Mouse (Mus musculus): Measurements from ENCODE around the gene Epas1. TPM values are rescaled to one million over a fixed set of nuclear protein-coding genes. Genes with fewer than 3 reads are reported as not detected.
A peak's percentile ranks its signal among the peaks of the same experiment; 100 is the strongest.

Epas1 gene
- polyA plus RNA-seq, 1 experiment = 238 TPM

DNA sequence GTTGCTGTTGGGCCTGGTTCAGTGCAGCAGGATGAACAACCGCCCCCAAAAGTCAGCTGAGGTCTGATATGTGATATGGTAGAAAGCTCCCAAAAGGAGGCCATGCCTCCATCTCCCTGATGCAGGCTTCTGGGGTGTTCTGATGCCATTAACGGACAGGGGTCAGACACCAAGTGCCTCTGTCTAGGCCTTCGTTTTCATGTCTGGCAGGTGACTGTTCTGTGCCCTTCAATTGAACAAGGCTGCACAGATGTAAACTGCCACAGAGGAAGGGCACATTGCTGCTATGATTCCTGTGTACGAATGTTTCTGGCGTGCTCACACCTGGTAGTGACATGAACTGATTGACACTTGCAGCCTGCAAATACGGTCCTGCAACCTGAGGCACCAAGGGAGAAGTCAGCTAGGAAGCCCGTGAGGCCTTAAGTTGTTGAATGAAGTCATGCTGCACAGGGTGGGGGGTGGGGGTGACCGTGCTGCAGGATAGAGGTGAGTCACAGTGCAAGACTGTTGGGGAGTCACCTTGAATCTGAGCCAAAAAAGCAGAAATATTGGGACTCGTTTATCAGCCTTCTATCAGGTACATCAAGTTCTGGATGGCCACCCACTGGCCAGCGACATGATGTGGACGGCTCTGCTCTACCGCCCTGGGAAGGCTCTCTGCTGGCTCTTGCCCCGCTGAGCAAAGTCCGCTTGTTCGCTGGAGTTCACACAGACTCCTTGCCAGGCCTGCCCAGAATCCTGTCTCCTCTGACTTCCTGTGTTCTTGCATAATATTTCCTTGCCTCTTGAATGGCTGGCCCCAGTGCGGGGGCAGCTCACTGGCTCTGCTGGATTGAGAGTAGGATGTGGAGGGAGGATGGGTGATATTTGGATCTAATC lies 16.1 kb downstream of the Epas1 start:
- H3K4me1 ChIP-seq (ENCODE audit: control insufficient read depth, insufficient read depth, insufficient read length, low read length) = peaks cover 77% of the 10 kb centered on the region
- H3K4me3 ChIP-seq (ENCODE audit: insufficient read depth, low read depth, low read length) = no peak overlapping the region
- H3K27ac ChIP-seq (replicated peaks; ENCODE audit: low read depth, low read length) = peak overlapping the region; percentile 79

GRCm38 (mm10) chr17:86770848-86771247 lies 17.3 kb downstream of the Epas1 start:
- no peak overlapping the region; the same call in 1 of the 2 replicates for H3K4me3 ChIP-seq (ENCODE audit: insufficient read depth, low read depth, low read length)
- H3K27ac ChIP-seq (replicated peaks; ENCODE audit: low read depth, low read length) = peak overlapping the region; percentile 80
- peaks cover 71% of the 10 kb centered on the region for H3K4me1 ChIP-seq (ENCODE audit: control insufficient read depth, insufficient read depth, insufficient read length, low read length)

DNA sequence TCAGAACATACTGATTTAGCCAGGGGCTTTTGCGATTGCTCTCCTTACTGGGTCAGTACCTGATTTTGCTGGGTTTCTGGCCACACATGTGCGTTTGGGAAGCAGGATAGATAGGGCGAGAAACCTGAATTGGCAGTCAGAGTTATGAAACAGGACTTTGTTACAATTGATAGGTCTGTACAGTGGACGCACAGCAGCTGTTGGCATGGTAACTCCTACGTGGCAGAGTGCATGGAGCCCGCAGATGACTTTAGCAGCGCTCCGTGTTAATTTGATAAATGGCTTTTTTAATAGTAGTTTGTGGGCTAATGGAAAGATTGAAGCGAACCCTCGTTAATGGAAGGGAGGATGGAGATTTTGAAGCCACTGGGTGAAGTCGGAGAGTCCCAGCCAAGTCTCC lies 18.5 kb downstream of the Epas1 start:
- no peak overlapping the region for H3K4me3 ChIP-seq (ENCODE audit: insufficient read depth, low read depth, low read length)
- H3K27ac ChIP-seq (replicated peaks; ENCODE audit: low read depth, low read length) = peak overlapping the region; percentile 14; the same call in 1 of the 2 replicates
- H3K4me1 ChIP-seq (ENCODE audit: control insufficient read depth, insufficient read depth, insufficient read length, low read length) = peaks cover 70% of the 10 kb centered on the region

DNA sequence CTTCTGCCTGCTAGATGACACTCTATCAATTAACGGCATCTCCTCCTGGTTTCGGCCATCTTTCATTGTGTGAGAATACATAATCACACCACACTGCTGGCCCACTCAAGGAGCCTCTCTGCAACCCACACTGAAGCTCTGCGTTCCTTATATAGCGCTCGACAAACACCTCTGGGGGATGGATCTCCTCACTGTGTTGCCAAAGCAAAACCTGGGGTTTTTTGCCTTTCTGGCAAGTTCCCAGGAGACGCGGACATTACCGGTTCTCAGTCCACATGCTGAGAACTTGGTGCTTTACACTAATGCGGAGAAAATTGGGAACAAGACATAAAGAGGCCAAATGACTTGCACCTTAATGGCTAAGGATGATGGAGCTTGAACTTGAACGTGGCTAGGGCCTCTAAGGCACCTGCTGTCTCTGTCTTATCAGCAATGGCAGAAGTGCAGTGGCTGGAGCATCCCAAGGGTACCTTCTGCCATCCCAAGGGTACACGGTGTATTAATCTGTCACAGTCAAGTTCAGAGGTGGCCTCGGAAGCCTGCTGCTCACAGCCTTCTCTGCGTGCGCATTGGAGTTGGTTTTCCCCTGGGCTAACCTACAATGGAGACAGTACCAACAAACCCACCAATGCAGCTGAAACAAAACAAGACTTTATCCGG lies 19.6 kb downstream of the Epas1 start:
- peaks cover 60% of the 10 kb centered on the region for H3K4me1 ChIP-seq (ENCODE audit: control insufficient read depth, insufficient read depth, insufficient read length, low read length)
- H3K27ac ChIP-seq (replicated peaks; ENCODE audit: low read depth, low read length) = no peak overlapping the region; the same call in 1 of the 2 replicates
- no peak overlapping the region for H3K4me3 ChIP-seq (ENCODE audit: insufficient read depth, low read depth, low read length)

- Histone ChIP-seq H3K27ac (replicated peaks; ENCODE audit: low read depth, low read length) (peak overlapping the region; percentile 58), H3K4me3 (ENCODE audit: insufficient read depth, low read depth, low read length) (no peak overlapping the region), H3K4me1 (ENCODE audit: control insufficient read depth, insufficient read depth, insufficient read length, low read length) (peaks cover 54% of the 10 kb centered on the region)
Measured at GRCm38 (mm10) chr17:86776538-86776937, 23.0 kb downstream of the Epas1 start.

- H3K4me1 ChIP-seq (ENCODE audit: control insufficient read depth, insufficient read depth, insufficient read length, low read length) = peaks cover 51% of the 10 kb centered on the region
- H3K4me3 ChIP-seq (ENCODE audit: insufficient read depth, low read depth, low read length) = no peak overlapping the region
- no peak overlapping the region for H3K27ac ChIP-seq (replicated peaks; ENCODE audit: low read depth, low read length)
Measured at GRCm38 (mm10) chr17:86778147-86778546, 24.6 kb downstream of the Epas1 start.

DNA sequence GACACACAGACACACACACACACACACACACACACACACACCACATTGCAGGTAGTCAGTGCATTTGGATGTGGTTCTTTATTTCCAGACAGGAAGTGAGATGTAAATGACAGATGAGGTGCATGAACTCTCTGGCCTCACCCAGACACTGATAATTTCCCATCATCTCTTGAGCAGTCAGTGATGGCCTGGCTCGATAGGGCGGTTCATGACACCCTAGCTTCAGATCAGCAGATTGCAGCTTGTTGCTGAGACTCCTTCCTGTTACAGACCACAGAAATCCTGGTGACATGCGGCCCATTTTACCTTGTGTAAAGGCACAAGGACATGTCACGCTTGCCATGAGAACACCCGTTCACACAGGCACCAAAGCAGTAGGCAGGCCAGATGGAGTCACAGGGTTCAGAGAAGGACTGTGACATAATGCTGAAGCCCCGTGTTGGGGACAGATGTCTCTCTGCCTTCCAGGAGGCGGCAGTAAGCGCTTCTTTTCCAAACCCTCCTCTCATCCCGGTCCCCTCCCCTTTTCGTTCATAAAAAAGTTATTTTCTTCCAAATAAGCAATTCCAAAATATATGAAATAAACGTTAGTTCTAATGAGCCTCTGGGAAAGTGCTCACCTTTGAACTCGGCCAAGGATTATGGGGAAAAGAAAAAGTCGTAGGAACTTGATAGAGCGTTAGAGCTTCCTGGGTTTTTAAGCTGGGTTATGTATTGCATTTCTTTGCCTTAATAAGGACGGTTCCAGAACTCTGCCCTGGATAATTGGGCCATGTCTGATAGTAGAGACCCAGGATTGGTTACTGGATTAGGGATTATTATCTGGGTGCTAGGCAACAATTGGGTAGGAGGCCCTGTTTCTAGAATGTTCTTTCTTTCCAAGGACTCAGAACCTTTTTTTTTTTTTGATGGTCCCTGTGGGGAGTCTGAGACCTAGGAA lies 26.0 kb downstream of the Epas1 start:
- peak overlapping the region; percentile 80 for H3K27ac ChIP-seq (replicated peaks; ENCODE audit: low read depth, low read length)
- H3K4me1 ChIP-seq (ENCODE audit: control insufficient read depth, insufficient read depth, insufficient read length, low read length) = peaks cover 61% of the 10 kb centered on the region
- H3K4me3 ChIP-seq (ENCODE audit: insufficient read depth, low read depth, low read length) = no peak overlapping the region

GRCm38 (mm10) chr17:86780708-86781318 lies 27.3 kb downstream of the Epas1 start:
- Histone ChIP-seq H3K4me3 (ENCODE audit: insufficient read depth, low read depth, low read length) (no peak overlapping the region), H3K27ac (replicated peaks; ENCODE audit: low read depth, low read length) (peak overlapping the region; percentile 80), H3K4me1 (ENCODE audit: control insufficient read depth, insufficient read depth, insufficient read length, low read length) (peaks cover 68% of the 10 kb centered on the region)

DNA sequence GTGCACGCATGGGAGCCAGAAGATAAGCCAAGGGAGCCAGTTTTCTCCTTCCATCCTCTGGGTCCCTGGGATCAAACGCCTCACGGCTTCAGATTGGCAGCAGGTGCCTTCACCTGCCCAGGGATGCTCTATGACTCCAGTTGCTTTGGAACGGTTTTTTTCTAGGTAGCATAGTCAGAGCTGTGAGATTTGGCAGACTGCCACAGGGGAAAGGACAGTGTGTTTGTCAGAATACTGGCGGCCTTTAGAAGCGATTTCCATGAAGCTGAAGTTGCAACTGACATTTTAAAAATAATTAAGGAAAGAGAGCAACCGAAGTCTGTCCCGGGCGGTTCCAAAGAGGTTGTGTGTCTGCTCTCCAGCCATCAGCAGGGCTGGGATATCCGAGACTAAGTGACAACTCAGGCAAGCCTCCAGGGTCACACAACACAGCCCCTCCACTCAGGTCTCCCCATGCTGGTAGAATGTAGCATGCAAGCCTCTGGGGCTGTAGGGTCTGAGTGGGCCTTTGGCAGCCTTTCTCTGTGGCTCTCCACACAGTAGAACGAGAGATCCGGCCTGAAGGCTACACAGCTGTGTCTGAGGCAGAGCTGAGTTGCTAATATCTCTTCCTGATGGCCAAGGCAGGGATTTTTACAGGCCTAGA lies 28.4 kb downstream of the Epas1 start:
- Histone ChIP-seq H3K4me3 (ENCODE audit: insufficient read depth, low read depth, low read length) (no peak overlapping the region), H3K27ac (replicated peaks; ENCODE audit: low read depth, low read length) (peak overlapping the region; percentile 63), H3K4me1 (ENCODE audit: control insufficient read depth, insufficient read depth, insufficient read length, low read length) (peaks cover 59% of the 10 kb centered on the region)

DNA sequence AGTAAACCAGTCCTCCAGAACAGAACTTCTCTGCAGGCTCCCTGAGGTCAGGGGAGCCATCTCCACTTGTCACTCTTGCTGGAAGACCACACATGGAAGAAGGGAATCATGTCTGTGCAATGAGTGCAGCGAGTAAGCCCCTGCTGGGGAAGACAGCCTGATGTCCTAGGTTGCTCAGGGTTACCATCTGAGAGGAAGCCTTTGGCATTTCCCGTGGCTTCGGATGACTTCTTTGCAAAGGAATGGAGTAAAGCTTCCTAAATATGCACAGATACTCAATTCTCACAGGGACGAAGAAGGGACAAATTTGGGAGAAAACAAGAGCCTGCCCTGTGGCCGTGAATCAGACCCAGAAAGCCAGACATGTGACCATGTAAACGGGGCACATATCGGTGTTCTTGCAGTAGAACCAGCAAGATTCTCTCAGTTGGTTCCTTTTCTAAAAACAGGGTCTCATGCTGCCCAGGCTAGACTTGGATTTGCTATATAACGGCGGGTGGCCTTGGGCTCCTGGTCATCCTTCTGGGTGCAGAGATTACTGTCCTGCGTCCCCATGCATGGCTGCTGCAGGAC lies 31.0 kb downstream of the Epas1 start:
- Histone ChIP-seq H3K4me1 (ENCODE audit: control insufficient read depth, insufficient read depth, insufficient read length, low read length) (peaks cover 68% of the 10 kb centered on the region), H3K4me3 (ENCODE audit: insufficient read depth, low read depth, low read length) (no peak overlapping the region), H3K27ac (replicated peaks; ENCODE audit: low read depth, low read length) (peak overlapping the region; percentile 23)

GRCm38 (mm10) chr17:86785612-86786011 lies 32.1 kb downstream of the Epas1 start:
- H3K4me3 ChIP-seq (ENCODE audit: insufficient read depth, low read depth, low read length) = no peak overlapping the region
- H3K27ac ChIP-seq (replicated peaks; ENCODE audit: low read depth, low read length) = 0 out of 2 replicates have a peak overlapping the region, but pooled peaks have one; percentile 6
- H3K4me1 ChIP-seq (ENCODE audit: control insufficient read depth, insufficient read depth, insufficient read length, low read length) = peaks cover 61% of the 10 kb centered on the region

- Histone ChIP-seq H3K27ac (replicated peaks; ENCODE audit: low read depth, low read length) (0 out of 2 replicates have a peak overlapping the region, but pooled peaks have one; percentile 25), H3K4me3 (ENCODE audit: insufficient read depth, low read depth, low read length) (no peak overlapping the region), H3K4me1 (ENCODE audit: control insufficient read depth, insufficient read depth, insufficient read length, low read length) (peaks cover 53% of the 10 kb centered on the region)
Measured at GRCm38 (mm10) chr17:86786496-86786895, 33.0 kb downstream of the Epas1 start.

DNA sequence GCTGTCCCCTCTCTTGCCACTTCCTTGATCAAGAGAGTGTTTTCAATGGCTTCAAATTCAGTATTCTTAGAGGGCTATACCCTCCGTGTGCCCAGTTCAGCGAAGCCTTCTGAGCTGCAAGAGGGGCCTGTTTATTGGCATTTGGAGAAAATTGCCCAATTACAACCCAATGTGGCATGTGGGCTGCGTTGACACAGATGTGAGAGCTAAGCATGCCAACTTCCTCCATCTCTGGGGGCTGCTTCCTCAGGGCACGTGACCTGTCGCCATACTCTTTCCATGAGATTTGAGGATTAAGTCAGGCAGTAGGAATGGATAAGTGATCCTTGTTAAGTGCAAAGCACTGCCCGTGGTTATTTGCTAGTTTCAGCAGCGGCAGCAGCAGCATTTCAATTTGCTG lies 34.3 kb downstream of the Epas1 start:
- no peak overlapping the region for H3K27ac ChIP-seq (replicated peaks; ENCODE audit: low read depth, low read length)
- H3K4me3 ChIP-seq (ENCODE audit: insufficient read depth, low read depth, low read length) = no peak overlapping the region
- H3K4me1 ChIP-seq (ENCODE audit: control insufficient read depth, insufficient read depth, insufficient read length, low read length) = peaks cover 45% of the 10 kb centered on the region

- H3K4me3 ChIP-seq (ENCODE audit: insufficient read depth, low read depth, low read length) = no peak overlapping the region
- H3K27ac ChIP-seq (replicated peaks; ENCODE audit: low read depth, low read length) = no peak overlapping the region
- H3K4me1 ChIP-seq (ENCODE audit: control insufficient read depth, insufficient read depth, insufficient read length, low read length) = peaks cover 44% of the 10 kb centered on the region
Measured at GRCm38 (mm10) chr17:86788316-86788715, 34.8 kb downstream of the Epas1 start.
